Mouse (Mus musculus) spleen, adult 2 months (tissue): ENCODE results near the gene Cobl. TPM values are rescaled to one million over a fixed set of nuclear protein-coding genes. Genes with fewer than 3 reads are reported as not detected.

Experiments used
- DNase-seq, 2 experiments: peaks; one replicate each; pipeline versions ENCODE4 v3.0.0 to v3.0.0-alpha.2; 2012 to 2021; ENCODE audit warnings: low spot score in 2 of 2, low read depth in 1 of 2
- H3K27ac ChIP-seq: fragments of 200-500 bp; 2 replicates; pipeline ENCODE4 v1.5.1; 2012; ENCODE audit warnings: low read length, inconsistent platforms; ENCODE audit not compliant: insufficient read depth
- H3K27me3 ChIP-seq: fragments of 200-500 bp; 2 replicates; pipeline ENCODE4 v1.6.1; 2012; ENCODE audit warnings: mild to moderate bottlenecking, moderate library complexity, low read length, inconsistent platforms; ENCODE audit not compliant: control insufficient read depth, insufficient read depth
- H3K36me3 ChIP-seq: fragments of 200-500 bp; 2 replicates; pipeline ENCODE4 v1.6.1; 2012; ENCODE audit warnings: mild to moderate bottlenecking, low read length, inconsistent platforms; ENCODE audit not compliant: control insufficient read depth, insufficient read depth
- H3K4me1 ChIP-seq: fragments of 200-500 bp; 2 replicates; pipeline ENCODE4 v1.6.1; 2011; ENCODE audit warnings: inconsistent platforms; ENCODE audit not compliant: control insufficient read depth, insufficient read depth, insufficient read length
- H3K4me3 ChIP-seq: fragments of 200-500 bp; 2 replicates; pipeline ENCODE4 v1.5.1; 2011; ENCODE audit warnings: mild to moderate bottlenecking, inconsistent platforms; ENCODE audit not compliant: insufficient read depth, insufficient read length; ENCODE audit errors: extremely low read depth
- CTCF ChIP-seq: fragments of 200-500 bp; IDR thresholded peaks from 2 replicates; pipeline ENCODE4 v1.5.1; 2011; ENCODE audit warnings: mild to moderate bottlenecking, inconsistent platforms; ENCODE audit not compliant: insufficient read depth, insufficient read length, insufficient replicate concordance; ENCODE audit errors: extremely low read depth
- POLR2A ChIP-seq: fragments of 200-500 bp; IDR thresholded peaks from 2 replicates; pipeline ENCODE4 v1.6.1; 2011; ENCODE audit warnings: low read depth, low read length, inconsistent platforms
- WGBS: fragments of 180-500 bp; shearing (Covaris S2); methylation state at CpG from one replicate; pipeline ENCODE4 v1.1.7; 2018; 5-methylcytosine and 5-hydroxymethylcytosine counted together
- polyA plus RNA-seq: library from polyadenylated mRNA; depleted of rRNA; stranded (reverse); fragments of >200 nt; gene quantifications from 2 replicates; pipeline ENCODE4 v1.2.3, GENCODE M21; 2012

Cobl gene
- polyA plus RNA-seq, 1 experiment: 0.32 TPM

DNA sequence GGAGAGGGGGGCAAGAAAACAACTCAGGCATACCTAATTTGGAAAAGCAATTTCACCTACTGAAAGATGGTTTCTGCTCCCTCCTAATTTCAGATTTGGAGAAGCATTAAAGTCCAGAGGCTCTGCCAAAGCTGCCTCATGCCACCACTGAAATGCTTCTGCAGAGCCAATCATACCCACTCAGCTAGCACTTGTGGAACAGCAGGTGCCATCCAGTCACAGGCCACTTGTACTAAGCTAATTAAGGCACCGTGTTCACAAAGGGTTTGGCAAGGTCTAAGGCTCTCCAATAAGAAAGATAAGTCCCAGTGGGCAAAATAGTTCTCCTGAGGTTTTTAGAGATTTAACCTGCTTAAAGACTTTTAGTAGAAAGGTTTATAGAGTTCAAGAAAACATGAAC lies 143.3 kb downstream of the Cobl start:
- Histone ChIP-seq H3K4me3 (no peak overlapping the region), H3K36me3 (no peaks in the 10 kb centered on the region), H3K27me3 (no peaks in the 10 kb centered on the region), H3K27ac (no peak overlapping the region), H3K4me1 (no peaks in the 10 kb centered on the region)
- TF ChIP-seq CTCF: no peak
- TF ChIP-seq POLR2A: no peak
- no peak for DNase-seq
- 84% methylated on average over 1 of the region's 1 CpGs for WGBS

DNA sequence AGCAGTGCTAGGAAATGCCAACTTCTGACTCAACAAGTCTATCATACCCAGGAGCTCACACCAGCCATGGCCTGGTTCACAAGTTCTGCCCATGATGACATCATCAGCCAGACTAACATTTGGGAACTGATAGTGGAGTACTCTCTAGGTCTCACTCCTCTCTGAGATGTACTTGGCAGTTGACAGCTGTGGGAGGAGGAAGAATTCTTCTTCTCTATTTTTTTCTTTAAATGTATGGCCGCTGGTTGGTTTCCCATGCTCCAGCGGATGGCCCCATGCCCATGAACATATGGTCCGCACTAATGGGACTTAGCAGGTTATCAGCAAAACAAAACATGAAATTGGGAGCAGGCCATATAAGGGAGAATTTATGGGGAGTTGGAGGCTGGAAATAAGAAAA lies 145.4 kb downstream of the Cobl start:
- TF ChIP-seq CTCF (no peak), POLR2A (no peak)
- no peaks in the 10 kb centered on the region for H3K36me3 ChIP-seq
- 92% methylated on average over 3 of the region's 3 CpGs for WGBS

DNA sequence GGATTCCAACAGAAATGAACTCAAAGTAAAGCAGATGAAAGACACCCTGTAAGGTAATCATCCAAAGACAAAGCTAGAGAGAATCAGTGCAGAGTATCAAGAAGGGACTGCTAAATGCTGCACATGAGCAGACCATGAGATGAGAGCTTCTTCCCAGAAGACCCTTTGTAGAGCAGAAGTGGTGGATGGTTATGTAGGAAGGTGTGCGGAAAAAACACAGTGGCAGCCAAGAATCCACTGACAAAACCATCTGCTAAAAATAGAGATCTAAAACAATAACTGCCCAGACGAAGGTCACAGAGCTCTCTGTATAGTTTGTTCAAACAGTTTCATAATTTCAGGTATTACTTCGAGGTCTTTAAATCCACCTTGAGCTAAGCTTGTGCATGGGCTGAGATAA lies 149.1 kb downstream of the Cobl start:
- no peak overlapping the region for H3K4me3 ChIP-seq
- H3K27ac ChIP-seq: no peak overlapping the region
- H3K36me3 ChIP-seq: no peaks in the 10 kb centered on the region
- no peak for TF ChIP-seq POLR2A
- TF ChIP-seq CTCF: no peak
- no peaks in the 10 kb centered on the region for H3K4me1 ChIP-seq
- WGBS: 69% methylated on average over 3 of the region's 3 CpGs
- DNase-seq: no peak
- no peaks in the 10 kb centered on the region for H3K27me3 ChIP-seq

More for the DNA sequence above, 145.4 kb downstream of the Cobl start:
- H3K27me3 ChIP-seq: no peaks in the 10 kb centered on the region
- H3K27ac ChIP-seq: no peak overlapping the region
- no peaks in the 10 kb centered on the region for H3K4me1 ChIP-seq
- no peak overlapping the region for H3K4me3 ChIP-seq
- no peak for DNase-seq

DNA sequence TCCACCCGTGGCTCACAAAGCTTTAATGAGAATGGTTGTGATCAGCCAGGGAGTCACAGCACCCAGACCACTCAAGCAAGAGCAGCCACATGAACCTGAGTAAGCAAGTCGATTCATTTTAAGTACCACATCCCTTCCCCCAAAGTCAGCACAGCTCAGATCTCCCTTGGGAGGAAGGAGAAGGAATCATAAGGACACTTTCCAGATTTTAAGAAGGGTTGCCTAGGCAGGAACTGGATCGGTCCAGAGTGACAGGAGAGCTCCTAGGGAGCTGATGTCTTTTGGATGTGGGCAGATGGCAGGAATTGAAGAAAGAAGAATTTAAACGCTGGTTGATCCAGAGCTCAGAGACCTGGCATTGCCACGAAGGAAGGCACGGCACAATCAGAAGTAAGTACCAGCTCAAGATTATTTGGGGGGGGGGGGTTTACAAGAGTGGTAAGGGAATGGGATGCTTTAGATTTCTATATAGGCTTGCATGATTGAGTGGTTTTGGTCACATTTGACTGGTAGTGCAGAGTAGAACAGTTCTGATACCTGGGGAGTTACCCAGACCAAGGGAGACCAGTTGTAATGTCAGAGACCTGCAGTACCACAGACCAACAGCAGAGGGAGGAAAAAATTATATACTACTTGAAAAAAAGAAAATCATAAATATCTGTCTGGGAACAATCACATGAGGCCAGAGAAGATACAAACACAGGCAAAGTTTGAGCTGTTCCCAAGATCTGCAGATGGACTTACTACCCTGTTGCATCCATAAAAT lies 150.3 kb downstream of the Cobl start:
- WGBS: 81% methylated on average over 6 of the region's 6 CpGs
- TF ChIP-seq POLR2A: no peak
- TF ChIP-seq CTCF: no peak
- no peak for DNase-seq
- no peaks in the 10 kb centered on the region for H3K4me1 ChIP-seq
- H3K27ac ChIP-seq: no peak overlapping the region
- no peaks in the 10 kb centered on the region for H3K36me3 ChIP-seq
- H3K27me3 ChIP-seq: no peaks in the 10 kb centered on the region
- no peak overlapping the region for H3K4me3 ChIP-seq

DNA sequence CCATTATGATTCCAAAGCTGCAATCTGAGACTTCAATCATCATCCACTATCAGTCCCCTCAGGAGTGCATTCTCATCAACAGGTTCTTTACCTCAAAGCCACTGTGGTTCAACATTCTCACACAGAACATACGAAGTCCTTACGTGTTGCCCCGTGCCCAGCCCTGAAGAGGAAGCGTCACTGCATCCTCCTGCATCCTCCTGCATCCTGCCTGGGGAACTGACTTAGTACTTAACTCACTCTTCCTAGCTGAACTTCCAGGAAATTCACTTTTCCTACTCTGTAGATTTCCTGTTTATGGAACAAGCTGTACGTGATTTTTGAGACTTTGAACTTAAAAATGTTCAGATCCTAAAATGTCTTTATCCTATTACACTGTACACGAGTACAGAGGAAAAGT lies 153.3 kb downstream of the Cobl start:
- no peak for DNase-seq
- Histone ChIP-seq H3K4me1 (no peaks in the 10 kb centered on the region), H3K4me3 (no peak overlapping the region), H3K27ac (no peak overlapping the region), H3K27me3 (no peaks in the 10 kb centered on the region), H3K36me3 (no peaks in the 10 kb centered on the region)
- WGBS: 40% methylated on average over 6 of the region's 6 CpGs
- no peak for TF ChIP-seq POLR2A
- no peak for TF ChIP-seq CTCF

DNA sequence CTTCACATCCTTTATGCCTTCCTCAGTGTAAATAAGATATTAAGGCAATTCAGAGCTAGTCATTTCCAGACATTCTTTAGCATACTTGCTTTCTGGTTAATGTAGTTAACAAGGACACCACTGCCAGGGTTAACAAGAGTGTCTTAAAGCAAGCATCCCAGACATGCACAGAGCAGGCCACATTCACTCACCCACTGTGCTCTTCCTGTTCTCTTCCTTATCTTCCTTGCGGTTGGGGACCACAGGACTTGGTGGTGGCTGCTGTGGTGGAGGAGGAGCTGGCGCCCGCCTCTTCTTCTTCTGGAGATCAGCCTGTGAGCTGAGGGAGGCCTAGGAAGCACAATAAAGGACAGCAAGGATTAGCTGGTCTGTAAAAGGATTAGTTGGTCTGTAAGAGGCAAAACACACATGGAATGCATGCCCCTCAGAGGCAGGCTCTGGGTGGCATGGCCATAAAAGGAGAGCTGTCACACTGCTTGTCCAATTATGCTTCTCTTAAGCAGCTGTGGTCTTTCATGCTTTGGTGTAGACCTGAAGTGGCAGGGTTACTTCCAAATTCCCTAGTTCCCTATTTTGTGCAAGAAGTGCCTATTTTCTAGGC lies 155.2 kb downstream of the Cobl start:
- DNase-seq: no peak
- Histone ChIP-seq H3K4me3 (no peak overlapping the region), H3K4me1 (no peaks in the 10 kb centered on the region), H3K36me3 (no peaks in the 10 kb centered on the region), H3K27ac (no peak overlapping the region), H3K27me3 (no peaks in the 10 kb centered on the region)
- no peak for TF ChIP-seq CTCF
- no peak for TF ChIP-seq POLR2A
- 23% methylated on average over 3 of the region's 3 CpGs for WGBS

DNA sequence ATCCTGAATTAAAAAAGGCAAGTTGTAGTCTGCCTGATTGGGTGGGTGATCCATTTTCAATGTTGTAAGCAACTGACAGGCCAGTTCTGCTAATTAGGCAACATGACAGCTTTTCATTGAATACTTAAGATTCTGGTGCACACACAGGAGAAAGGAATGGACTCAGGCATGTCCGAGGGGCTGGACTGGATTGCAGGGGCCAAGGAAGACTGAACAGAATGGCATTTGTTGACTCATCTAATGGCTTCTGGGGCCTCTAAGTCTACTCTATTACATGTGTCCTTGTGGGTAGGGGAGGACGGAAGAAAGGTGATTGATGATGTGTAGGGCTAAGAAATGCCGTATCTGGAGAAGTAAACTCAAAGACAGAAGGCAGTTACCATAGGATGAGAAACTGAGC lies 159.9 kb downstream of the Cobl start:
- 84% methylated on average over 3 of the region's 3 CpGs for WGBS
- Histone ChIP-seq H3K27ac (no peak overlapping the region), H3K4me1 (no peaks in the 10 kb centered on the region), H3K36me3 (no peaks in the 10 kb centered on the region), H3K4me3 (no peak overlapping the region), H3K27me3 (no peaks in the 10 kb centered on the region)
- TF ChIP-seq POLR2A (no peak), CTCF (no peak)
- DNase-seq: no peak
